Mouse (Mus musculus) left cerebral cortex, adult 9 months (tissue): Measurements from ENCODE around the gene Cog5.

Source experiments
- DNase-seq, 2 experiments: peaks; one replicate each; pipeline ENCODE4 v3.0.0; 2022; ENCODE audit warnings: low spot score in 2 of 2

Cog5 gene

DNA sequence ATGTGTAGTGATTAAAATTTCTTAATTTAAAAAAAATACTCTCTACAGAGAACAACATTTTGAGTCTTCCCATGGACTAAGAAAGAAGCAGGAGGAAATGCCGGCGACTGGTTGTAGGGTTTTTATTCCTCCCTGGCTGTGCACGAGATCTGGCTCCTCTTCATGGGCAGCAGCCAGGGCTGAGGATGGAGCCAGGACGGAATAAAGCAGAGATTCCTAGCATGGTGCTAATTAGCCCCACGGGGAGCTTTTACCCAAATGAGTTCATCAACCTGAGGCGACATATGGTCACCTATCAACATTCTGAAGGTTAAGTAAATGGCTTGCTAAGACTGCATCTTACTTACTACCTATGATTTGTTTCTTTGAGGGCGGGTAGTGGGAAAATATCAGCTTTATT lies 328.6 kb downstream of the Cog5 start:
- no peak for DNase-seq

DNA sequence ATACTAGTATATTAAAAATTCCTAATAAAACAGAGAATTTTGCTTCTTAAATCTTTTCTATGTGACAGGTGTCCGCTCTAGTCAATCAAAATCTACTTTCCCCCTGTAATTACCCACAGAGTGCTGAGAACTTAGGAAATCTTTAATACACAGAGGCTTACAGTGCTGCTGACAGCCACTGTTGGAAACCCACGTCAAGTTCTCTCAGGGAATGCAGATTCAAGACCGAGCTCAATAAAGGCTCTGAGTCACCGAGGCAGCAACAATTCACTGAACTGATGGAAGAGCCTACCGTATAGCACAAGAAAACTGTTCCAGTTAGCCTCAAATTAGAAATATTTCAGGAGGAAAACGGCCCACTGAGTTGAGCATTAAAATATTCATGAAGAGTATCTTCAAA lies 329.1 kb downstream of the Cog5 start:
- DNase-seq = peak in 1 of 2 experiments; percentile 41

DNA sequence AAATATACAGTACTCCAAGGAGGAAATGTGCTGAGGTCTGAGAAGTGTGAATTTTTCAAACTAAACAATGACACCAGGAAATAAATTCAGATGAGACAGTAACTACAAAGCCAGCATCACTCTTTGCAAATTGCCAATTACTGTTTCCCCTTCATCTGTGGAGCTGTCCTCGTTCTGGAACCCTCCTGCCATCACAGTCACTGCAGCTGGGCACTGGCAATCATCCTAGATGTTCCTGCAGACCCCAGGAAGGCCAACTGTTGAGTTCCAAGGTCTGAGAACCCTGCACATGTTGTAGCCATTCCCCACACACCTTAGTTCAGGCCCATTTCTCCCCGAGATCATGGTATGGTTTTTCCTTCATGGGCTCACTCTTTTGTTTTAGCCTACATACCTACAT lies 329.5 kb downstream of the Cog5 start:
- DNase-seq = no peak

DNA sequence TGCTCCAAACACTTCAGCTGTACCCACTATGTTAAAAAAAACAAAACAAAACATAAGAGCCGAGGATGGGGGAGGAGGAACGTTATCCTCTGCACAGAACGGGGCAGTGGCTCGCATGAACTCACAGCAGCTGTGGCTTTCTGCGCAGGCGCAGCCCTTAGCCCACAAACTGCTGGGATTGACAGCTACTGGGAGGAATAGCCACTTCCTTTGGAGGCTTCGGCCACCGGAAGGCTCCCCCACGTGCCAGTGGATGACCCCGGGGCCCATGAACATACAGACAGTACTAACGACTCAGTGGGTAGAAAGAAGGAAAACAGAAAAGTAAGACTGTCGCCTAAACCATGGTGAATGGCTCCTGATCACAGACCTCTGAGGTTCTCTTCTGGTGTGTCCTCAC lies 330.0 kb downstream of the Cog5 start:
- no peak for DNase-seq

DNA sequence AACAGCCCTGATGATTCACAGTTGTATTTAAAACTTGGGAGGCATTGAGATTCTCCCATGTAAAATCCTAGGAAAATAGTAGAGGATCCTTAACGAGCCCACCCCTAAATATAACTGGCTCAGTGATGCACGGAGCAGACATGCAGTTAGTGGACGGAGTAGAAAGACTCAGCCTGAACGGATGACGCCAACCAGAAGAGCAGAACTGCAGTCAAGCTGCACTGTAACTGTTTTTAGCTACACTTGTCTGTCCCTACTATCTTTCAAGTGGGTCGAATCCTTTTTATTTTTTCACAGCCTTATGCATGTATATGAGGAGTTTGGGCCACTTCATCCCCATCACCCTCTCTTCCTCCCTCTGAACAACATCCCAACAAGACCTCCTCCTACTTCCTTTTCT lies 331.1 kb downstream of the Cog5 start:
- no peak for DNase-seq

DNA sequence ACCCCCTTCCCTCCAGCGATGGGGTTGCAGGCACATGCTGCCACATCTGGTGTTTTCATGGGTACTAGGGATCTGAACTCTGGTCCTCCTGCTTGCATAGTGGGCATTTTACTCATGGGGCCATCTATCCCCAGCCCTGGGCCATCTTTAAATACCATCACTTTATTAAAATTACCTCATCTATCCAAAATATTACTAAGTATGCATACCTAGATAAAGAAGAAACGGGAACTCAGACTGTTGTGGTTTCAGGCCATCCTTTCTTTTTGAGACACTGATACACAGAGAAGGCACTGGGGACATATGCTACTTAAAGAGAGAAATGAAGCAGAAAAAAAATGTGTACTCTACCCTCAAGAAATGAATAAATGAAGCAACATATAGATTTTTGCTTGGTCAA lies 331.8 kb downstream of the Cog5 start:
- DNase-seq = no peak
